Mouse (Mus musculus): ENCODE results near the gene Tfap2b. TPM values are rescaled to one million over a fixed set of nuclear protein-coding genes. Genes with fewer than 3 reads are reported as not detected.

Tfap2b gene
- polyA plus RNA-seq, 1 experiment: 5.9 TPM

DNA sequence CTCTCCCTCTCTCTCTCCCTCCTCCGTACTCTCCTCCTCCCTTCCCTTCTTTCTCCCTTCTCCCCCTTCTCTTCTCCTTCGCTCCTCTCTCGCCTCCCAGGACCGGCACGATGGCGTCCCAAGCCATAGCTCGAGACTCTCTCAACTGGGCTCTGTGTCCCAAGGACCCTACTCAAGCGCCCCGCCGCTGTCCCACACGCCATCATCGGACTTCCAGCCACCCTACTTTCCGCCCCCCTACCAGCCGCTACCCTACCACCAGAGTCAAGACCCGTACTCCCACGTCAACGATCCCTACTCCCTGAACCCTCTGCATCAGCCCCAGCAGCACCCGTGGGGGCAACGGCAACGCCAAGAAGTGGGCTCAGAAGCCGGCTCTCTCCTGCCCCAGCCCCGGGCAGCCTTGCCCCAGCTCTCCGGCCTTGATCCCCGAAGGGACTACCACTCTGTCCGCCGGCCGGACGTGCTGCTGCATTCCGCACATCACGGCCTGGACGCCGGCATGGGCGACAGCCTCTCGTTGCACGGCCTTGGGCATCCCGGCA, 5.2 kb downstream of the Tfap2b start:
- H3K27ac ChIP-seq (ENCODE audit: control insufficient read depth, insufficient read depth, low read length): no peak overlapping the region
- 13% methylated on average over 36 of the region's 36 CpGs for WGBS
- no peaks in the 10 kb centered on the region for H3K36me3 ChIP-seq (ENCODE audit: control insufficient read depth, insufficient read depth, low read length)
- no peak for DNase-seq
- H3K4me3 ChIP-seq (ENCODE audit: control insufficient read depth, insufficient read depth, low read length): no peak overlapping the region
- peaks cover 11% of the 10 kb centered on the region for H3K27me3 ChIP-seq (ENCODE audit: control insufficient read depth, insufficient read depth, low read length)
- no peaks in the 10 kb centered on the region for H3K4me1 ChIP-seq (replicated peaks; ENCODE audit: control insufficient read depth, insufficient read depth, low read length)
- TF ChIP-seq POLR2A (IDR thresholded peaks at IDR 0.05; ENCODE audit: control insufficient read depth, extremely low read depth, insufficient read depth, low read length, poor library complexity) (no peak), CTCF (IDR thresholded peaks at IDR 0.05; ENCODE audit: borderline replicate concordance, control insufficient read depth, extremely low read depth, insufficient read depth, low read length, poor library complexity) (no peak)

GRCm38 (mm10) chr1:19217391-19217790, 8.7 kb downstream of the Tfap2b start:
- Histone ChIP-seq H3K4me3 (ENCODE audit: control insufficient read depth, insufficient read depth, low read length) (no peak overlapping the region), H3K27ac (ENCODE audit: control insufficient read depth, insufficient read depth, low read length) (no peak overlapping the region), H3K4me1 (replicated peaks; ENCODE audit: control insufficient read depth, insufficient read depth, low read length) (no peaks in the 10 kb centered on the region), H3K36me3 (ENCODE audit: control insufficient read depth, insufficient read depth, low read length) (no peaks in the 10 kb centered on the region), H3K27me3 (ENCODE audit: control insufficient read depth, insufficient read depth, low read length) (peaks cover 7% of the 10 kb centered on the region; the same call in 1 of the 2 replicates)
- DNase-seq: no peak
- no peak for TF ChIP-seq CTCF (IDR thresholded peaks at IDR 0.05; ENCODE audit: borderline replicate concordance, control insufficient read depth, extremely low read depth, insufficient read depth, low read length, poor library complexity)
- no peak for TF ChIP-seq POLR2A (IDR thresholded peaks at IDR 0.05; ENCODE audit: control insufficient read depth, extremely low read depth, insufficient read depth, low read length, poor library complexity)
- 11% methylated on average over 16 of the region's 16 CpGs for WGBS

- Histone ChIP-seq H3K4me3 (ENCODE audit: control insufficient read depth, insufficient read depth, low read length) (no peak overlapping the region), H3K4me1 (replicated peaks; ENCODE audit: control insufficient read depth, insufficient read depth, low read length) (no peaks in the 10 kb centered on the region), H3K27me3 (ENCODE audit: control insufficient read depth, insufficient read depth, low read length) (peaks cover 5% of the 10 kb centered on the region; the same call in 1 of the 2 replicates), H3K36me3 (ENCODE audit: control insufficient read depth, insufficient read depth, low read length) (no peaks in the 10 kb centered on the region), H3K27ac (ENCODE audit: control insufficient read depth, insufficient read depth, low read length) (no peak overlapping the region)
- DNase-seq: no peak
- WGBS: 10% methylated on average over 7 of the region's 7 CpGs
- TF ChIP-seq CTCF (IDR thresholded peaks at IDR 0.05; ENCODE audit: borderline replicate concordance, control insufficient read depth, extremely low read depth, insufficient read depth, low read length, poor library complexity) (no peak), POLR2A (IDR thresholded peaks at IDR 0.05; ENCODE audit: control insufficient read depth, extremely low read depth, insufficient read depth, low read length, poor library complexity) (no peak)
These were observed 9.5 kb downstream of the Tfap2b start for GRCm38 (mm10) chr1:19218221-19218620.

DNA sequence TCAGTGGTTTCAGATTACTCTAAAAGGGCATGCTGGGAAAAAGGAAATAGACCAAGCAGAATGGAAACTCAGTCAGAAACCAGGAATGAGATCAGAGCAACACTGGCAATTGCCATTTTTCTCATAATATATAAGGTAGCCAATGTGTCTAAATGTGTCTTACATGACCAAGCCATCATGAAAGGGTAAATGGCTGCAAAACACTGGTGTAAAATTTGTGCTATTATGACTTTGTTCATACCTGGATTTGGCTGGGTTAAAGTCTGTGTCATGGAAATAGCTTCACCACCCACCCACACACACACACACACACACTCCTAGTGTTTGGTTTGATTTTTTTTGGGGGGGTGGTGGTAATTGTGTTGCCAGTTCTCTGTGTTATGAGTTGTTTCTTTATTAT, 10.7 kb downstream of the Tfap2b start:
- H3K27me3 ChIP-seq (ENCODE audit: control insufficient read depth, insufficient read depth, low read length): no peaks in the 10 kb centered on the region
- H3K27ac ChIP-seq (ENCODE audit: control insufficient read depth, insufficient read depth, low read length): no peak overlapping the region
- no peak overlapping the region for H3K4me3 ChIP-seq (ENCODE audit: control insufficient read depth, insufficient read depth, low read length)
- H3K36me3 ChIP-seq (ENCODE audit: control insufficient read depth, insufficient read depth, low read length): no peaks in the 10 kb centered on the region
- DNase-seq: no peak
- no peaks in the 10 kb centered on the region for H3K4me1 ChIP-seq (replicated peaks; ENCODE audit: control insufficient read depth, insufficient read depth, low read length)
- TF ChIP-seq CTCF (IDR thresholded peaks at IDR 0.05; ENCODE audit: borderline replicate concordance, control insufficient read depth, extremely low read depth, insufficient read depth, low read length, poor library complexity): no peak
- no peak for TF ChIP-seq POLR2A (IDR thresholded peaks at IDR 0.05; ENCODE audit: control insufficient read depth, extremely low read depth, insufficient read depth, low read length, poor library complexity)

DNA sequence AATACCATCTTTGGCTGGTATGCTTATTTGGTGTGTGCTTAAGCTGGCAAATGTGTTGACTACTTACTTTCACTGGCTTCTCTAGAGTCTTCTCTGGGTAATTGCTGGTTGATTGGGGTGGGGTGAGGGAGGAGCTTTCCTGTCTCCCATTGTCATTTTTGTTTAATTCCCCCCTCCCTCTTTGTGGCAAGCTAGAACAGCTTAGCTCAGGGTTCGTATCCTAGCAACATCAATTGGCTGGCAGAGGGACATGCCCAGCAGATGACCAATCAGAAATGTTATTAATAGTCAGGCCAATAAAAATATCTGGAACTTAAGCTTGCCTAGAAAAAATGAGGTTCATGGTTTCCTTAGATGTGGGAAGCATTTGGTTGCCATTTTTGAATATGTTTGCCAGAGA, 11.8 kb downstream of the Tfap2b start:
- H3K36me3 ChIP-seq (ENCODE audit: control insufficient read depth, insufficient read depth, low read length): no peaks in the 10 kb centered on the region
- TF ChIP-seq CTCF (IDR thresholded peaks at IDR 0.05; ENCODE audit: borderline replicate concordance, control insufficient read depth, extremely low read depth, insufficient read depth, low read length, poor library complexity): no peak
- no peak for TF ChIP-seq POLR2A (IDR thresholded peaks at IDR 0.05; ENCODE audit: control insufficient read depth, extremely low read depth, insufficient read depth, low read length, poor library complexity)
- no peaks in the 10 kb centered on the region for H3K4me1 ChIP-seq (replicated peaks; ENCODE audit: control insufficient read depth, insufficient read depth, low read length)
- no peak overlapping the region for H3K4me3 ChIP-seq (ENCODE audit: control insufficient read depth, insufficient read depth, low read length)
- 6% methylated on average over 1 of the region's 1 CpGs for WGBS
- H3K27me3 ChIP-seq (ENCODE audit: control insufficient read depth, insufficient read depth, low read length): no peaks in the 10 kb centered on the region
- DNase-seq: no peak
- no peak overlapping the region for H3K27ac ChIP-seq (ENCODE audit: control insufficient read depth, insufficient read depth, low read length)

- Histone ChIP-seq H3K4me1 (replicated peaks; ENCODE audit: control insufficient read depth, insufficient read depth, low read length) (no peaks in the 10 kb centered on the region), H3K27ac (ENCODE audit: control insufficient read depth, insufficient read depth, low read length) (no peak overlapping the region), H3K4me3 (ENCODE audit: control insufficient read depth, insufficient read depth, low read length) (no peak overlapping the region), H3K27me3 (ENCODE audit: control insufficient read depth, insufficient read depth, low read length) (no peaks in the 10 kb centered on the region; the same call in 1 of the 2 replicates), H3K36me3 (ENCODE audit: control insufficient read depth, insufficient read depth, low read length) (no peaks in the 10 kb centered on the region)
- TF ChIP-seq CTCF (IDR thresholded peaks at IDR 0.05; ENCODE audit: borderline replicate concordance, control insufficient read depth, extremely low read depth, insufficient read depth, low read length, poor library complexity) (no peak), POLR2A (IDR thresholded peaks at IDR 0.05; ENCODE audit: control insufficient read depth, extremely low read depth, insufficient read depth, low read length, poor library complexity) (no peak)
- no peak for DNase-seq
- WGBS: 3% methylated on average over 7 of the region's 7 CpGs
These were observed 12.9 kb downstream of the Tfap2b start for GRCm38 (mm10) chr1:19221601-19222000.

GRCm38 (mm10) chr1:19226699-19227098, 18.0 kb downstream of the Tfap2b start:
- Histone ChIP-seq H3K27ac (ENCODE audit: control insufficient read depth, insufficient read depth, low read length) (no peak overlapping the region), H3K36me3 (ENCODE audit: control insufficient read depth, insufficient read depth, low read length) (no peaks in the 10 kb centered on the region), H3K4me3 (ENCODE audit: control insufficient read depth, insufficient read depth, low read length) (no peak overlapping the region), H3K27me3 (ENCODE audit: control insufficient read depth, insufficient read depth, low read length) (no peaks in the 10 kb centered on the region; the same call in 1 of the 2 replicates), H3K4me1 (replicated peaks; ENCODE audit: control insufficient read depth, insufficient read depth, low read length) (no peaks in the 10 kb centered on the region)
- no peak for TF ChIP-seq POLR2A (IDR thresholded peaks at IDR 0.05; ENCODE audit: control insufficient read depth, extremely low read depth, insufficient read depth, low read length, poor library complexity)
- no peak for TF ChIP-seq CTCF (IDR thresholded peaks at IDR 0.05; ENCODE audit: borderline replicate concordance, control insufficient read depth, extremely low read depth, insufficient read depth, low read length, poor library complexity)
- 10% methylated on average over 8 of the region's 8 CpGs for WGBS
- DNase-seq: no peak

Data from thymus, adult 2 months (tissue).